Mouse (Mus musculus) layer of hippocampus, postnatal 36 days (tissue): ENCODE results near the gene Nop16. TPM values are rescaled to one million over a fixed set of nuclear protein-coding genes. Genes with fewer than 3 reads are reported as not detected.

ENCODE experiments used
- DNase-seq, 2 experiments: peaks; one replicate each; pipeline ENCODE4 v3.0.0; 2022
- microRNA-seq, 2 experiments: library from miRNA; unstranded; fragments of <30 nt; microRNA quantifications; one replicate each; pipeline ENCODE4 v1.2.0; 2021
- total RNA-seq, 2 experiments: library from RNA; stranded (reverse); gene quantifications; 2 replicates each; pipeline ENCODE4 v1.2.3; 2021

The Nop16 gene
- total RNA-seq, 2 experiments from 2014 or later, result 25.6 to 28.0 TPM

GRCm38 (mm10) chr13:54560608-54561007 lies 29.3 kb downstream of the Nop16 start:
- DNase-seq, result no peak

- no peak for DNase-seq
These were observed 30.2 kb downstream of the Nop16 start for GRCm38 (mm10) chr13:54559656-54560055.

GRCm38 (mm10) chr13:54557652-54558051 lies 32.2 kb downstream of the Nop16 start:
- no peak for DNase-seq

- DNase-seq, result no peak
These were observed 33.1 kb downstream of the Nop16 start for GRCm38 (mm10) chr13:54556796-54557195.

- no peak for DNase-seq
These were observed 33.7 kb downstream of the Nop16 start for GRCm38 (mm10) chr13:54556176-54556575.

DNA sequence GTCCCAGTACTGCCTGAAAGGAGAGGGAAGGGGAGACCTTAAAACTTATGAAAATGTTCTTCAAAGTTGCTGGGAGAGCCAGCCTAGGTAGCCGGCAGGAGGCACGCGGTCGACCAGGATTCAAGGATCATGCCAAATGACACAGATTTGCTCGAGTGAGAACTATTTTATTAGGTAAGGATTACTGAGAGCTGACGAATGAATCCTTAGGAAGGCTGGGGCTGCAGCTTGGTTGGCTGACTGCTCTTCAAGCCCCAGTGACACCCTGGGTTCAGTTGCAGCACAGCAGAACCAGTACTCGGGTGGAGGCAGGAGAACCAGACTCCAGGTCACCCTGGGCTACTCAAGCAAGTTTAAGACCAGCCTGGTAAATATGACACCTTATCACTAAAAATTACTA lies 41.9 kb downstream of the Nop16 start:
- no peak for DNase-seq

Small RNAs within 50 kb of the gene (microRNA-seq; reads per million reads assigned to microRNA genes)
- 0 reads per million in 2 experiments for gene Gm24195

Other genes starting within 250 kb of the Nop16 start
- gene Cplx2, start 218.7 kb downstream of the Nop16 start, total RNA-seq, result 100 to 1,000 TPM; 968 to 982 TPM
- gene Thoc3, start 121.2 kb downstream of the Nop16 start, total RNA-seq, result 10 to 100 TPM; 35.7 to 36.7 TPM
- gene Simc1, start 86.3 kb downstream of the Nop16 start, total RNA-seq, result 10 to 100 TPM; 17.4 to 18.2 TPM
- 100 to 1,000 TPM; 155 to 156 TPM for gene 4833439L19Rik, start 24.7 kb downstream of the Nop16 start, total RNA-seq
- gene Arl10, start 15.1 kb downstream of the Nop16 start, total RNA-seq, result 10 to 100 TPM; 35.2 to 36.2 TPM
- gene Higd2a, start 117 bp upstream of the Nop16 start, total RNA-seq, result 100 to 1,000 TPM; 169 to 175 TPM
- 100 to 1,000 TPM; 261 to 274 TPM for gene Cltb, start 21.3 kb upstream of the Nop16 start, total RNA-seq
- 10 to 100 TPM; 61.3 to 61.6 TPM for gene Faf2, start 31.7 kb upstream of the Nop16 start, total RNA-seq
- 100 to 1,000 TPM; 157 to 161 TPM for gene Rnf44, start 103.8 kb upstream of the Nop16 start, total RNA-seq
- under 1 TPM in 1 of 2 experiments, not detected in 1; 0.22 TPM for gene Cdhr2, start 111.4 kb upstream of the Nop16 start, total RNA-seq
- 100 to 1,000 TPM; 135 to 142 TPM for gene Gprin1, start 159.8 kb upstream of the Nop16 start, total RNA-seq
- gene Sncb, start 176.5 kb upstream of the Nop16 start, total RNA-seq, result 100 to 1,000 TPM; 602 to 611 TPM
- gene Eif4e1b, start 193.9 kb upstream of the Nop16 start, total RNA-seq, result not detected
- 100 to 1,000 TPM in 1 of 2 experiments, 10 to 100 TPM in 1; 83.4 to 109 TPM for gene Tspan17, start 199.3 kb upstream of the Nop16 start, total RNA-seq